Mouse (Mus musculus): ENCODE results near the gene Prkca.

- TF ChIP-seq CTCF (conservative IDR thresholded peaks at IDR 0.05; ENCODE audit: insufficient read depth, insufficient read length, low read depth, low read length) (no peak), POLR2A (IDR thresholded peaks at IDR 0.05; ENCODE audit: low read depth, low read length) (no peak)
Measured at GRCm38 (mm10) chr11:108213783-108214182, 129.9 kb downstream of the Prkca start.
